Mouse (Mus musculus): Measurements from ENCODE around the gene Rmdn3.

DNA sequence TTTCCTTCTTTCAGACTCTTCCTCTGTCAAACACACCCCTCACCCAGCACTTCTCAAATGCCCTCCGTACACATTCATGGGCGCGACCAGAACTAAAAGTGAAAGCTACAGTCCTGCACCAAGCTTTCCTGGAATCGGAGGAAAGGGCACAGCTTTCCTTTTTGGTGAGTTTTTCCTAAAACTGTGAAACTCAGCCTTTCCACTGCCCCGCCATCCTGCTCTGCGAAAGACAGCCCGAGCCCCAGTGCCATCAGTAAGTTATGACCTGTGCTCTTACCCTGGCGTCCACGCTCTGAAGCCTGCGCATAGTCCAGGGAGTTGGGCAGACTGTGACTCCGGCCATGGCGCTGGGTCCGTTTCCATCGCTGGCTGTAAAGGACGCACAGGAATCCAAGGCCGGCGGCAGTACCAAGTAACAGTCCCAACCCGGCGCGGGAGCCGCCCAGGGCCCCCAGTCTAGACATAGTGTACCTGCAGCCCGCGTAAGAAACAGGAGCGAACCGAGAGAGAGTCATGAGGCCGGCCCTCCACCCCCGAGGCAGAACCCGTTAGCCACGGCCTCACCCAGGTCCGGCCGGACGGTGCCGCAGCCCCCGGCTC is 653 bp downstream of the Rmdn3 start:
- no peak for TF ChIP-seq CTCF (IDR thresholded peaks at IDR 0.05)
- TF ChIP-seq EP300 (IDR thresholded peaks at IDR 0.05) = no peak
